Mouse (Mus musculus) kidney, embryonic 16.5 days (tissue): Measurements from ENCODE around the gene Olfr229. TPM values are rescaled to one million over a fixed set of nuclear protein-coding genes. Genes with fewer than 3 reads are reported as not detected.
"Not testable (repeated sequence)": the region's sequence is repeated elsewhere in the genome, so short reads cannot be mapped to it uniquely, and the experiment has no call there.

Experiments
- ATAC-seq: fragments of 200-750 bp; cut with Nextera tagmentation; 2 replicates; pipeline ENCODE4 v1.8.0; 2017; ENCODE audit warnings: moderate TSS enrichment; ENCODE audit not compliant: low FRiP score, low TSS enrichment
- H3K27ac ChIP-seq: fragments of 300-500 bp; sonication (generic); 2 replicates; pipeline ENCODE4 v1.5.1; 2014; ENCODE audit warnings: low read length
- H3K27me3 ChIP-seq: fragments of 300-500 bp; sonication (generic); 2 replicates; pipeline ENCODE4 v1.6.1; 2014; ENCODE audit warnings: low read length, control low read depth, mixed read lengths; ENCODE audit not compliant: insufficient read depth
- H3K36me3 ChIP-seq: fragments of 300-500 bp; sonication (generic); 2 replicates; pipeline ENCODE4 v1.6.1; 2014; ENCODE audit warnings: low read length, control low read depth, mixed read lengths; ENCODE audit not compliant: insufficient read depth
- H3K4me1 ChIP-seq: fragments of 300-500 bp; sonication (generic); 2 replicates; pipeline ENCODE4 v1.6.1; 2014; ENCODE audit warnings: low read length, control low read depth, mixed read lengths; ENCODE audit not compliant: insufficient read depth
- H3K4me2 ChIP-seq: fragments of 300-500 bp; sonication (generic); replicated peaks from 2 replicates; pipeline ENCODE4 v1.6.1; 2014; ENCODE audit warnings: low read depth, low read length
- H3K4me3 ChIP-seq: fragments of 300-500 bp; sonication (generic); 2 replicates; pipeline ENCODE4 v1.5.1; 2014; ENCODE audit warnings: mild to moderate bottlenecking, low read length
- H3K9ac ChIP-seq: fragments of 300-500 bp; sonication (generic); replicated peaks from 2 replicates; pipeline ENCODE4 v1.6.1; 2014; ENCODE audit warnings: low read length
- H3K9me3 ChIP-seq: fragments of 300-500 bp; sonication (generic); 2 replicates; pipeline ENCODE4 v1.6.1; 2016; ENCODE audit warnings: low read length, control low read depth
- WGBS: fragments of 180-500 bp; shearing (Covaris S2); extraction: QIAGEN DNeasy Blood & Tissue Kit; methylation state at CpG from one replicate; pipeline ENCODE4 v1.1.7; 2014; 5-methylcytosine and 5-hydroxymethylcytosine counted together
- polyA plus RNA-seq: library from polyadenylated mRNA; unstranded; fragments of >200 nt; fragmentation: Nextera tagmentation; extraction: Ambion mirVana; gene quantifications from 2 replicates; pipeline ENCODE4 v1.2.1, GENCODE M21; 2015

Gene Olfr229
- polyA plus RNA-seq, 1 experiment from 2014 or later = not detected

- H3K9ac ChIP-seq = no peak within 1 kb of the TSS
- no peak for ATAC-seq
- whole genome bisulfite sequencing = 81% methylated on average over 1 of the region's 1 CpGs
- no peaks in the 10 kb centered on the region for H3K36me3 ChIP-seq
- no peaks in the 10 kb centered on the region for H3K27me3 ChIP-seq
- H3K9me3 ChIP-seq = no peaks in the 10 kb centered on the region
- H3K27ac ChIP-seq = no peak within 1 kb of the TSS
- H3K4me1 ChIP-seq = no peaks in the 10 kb centered on the region
- H3K4me2 ChIP-seq = no peak within 1 kb of the TSS
- no peak within 1 kb of the TSS for H3K4me3 ChIP-seq
Observed at GRCm38 (mm10) chr9:39951946-39952345, 44.8 kb downstream of the Olfr229 start, which contains the start of gene Olfr975. Gene Olfr975, minus strand, starts transcription at chr9:39952046.

DNA sequence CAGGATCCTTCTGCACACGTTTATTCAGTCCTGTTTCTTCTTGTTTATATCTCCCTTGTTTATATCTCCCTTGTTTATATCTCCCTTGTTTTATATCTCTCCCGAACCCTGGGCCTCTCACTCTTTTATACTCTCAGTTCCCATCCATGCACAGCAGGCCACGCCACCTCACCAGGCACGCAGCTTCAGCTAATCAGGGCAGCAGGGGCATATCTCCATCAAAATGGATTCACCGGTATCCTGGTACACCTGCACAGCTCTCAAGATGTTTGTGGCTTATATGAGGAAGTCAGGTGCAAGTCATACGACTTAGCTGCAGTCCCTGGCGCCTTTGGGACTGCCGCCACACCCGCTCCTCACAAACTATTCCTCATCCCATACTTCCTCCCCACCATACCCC lies 53.9 kb downstream of the Olfr229 start, which contains the start of gene Olfr976:
Gene Olfr976 (minus strand): TSS at position 101 of the 400 bp plus-strand sequence.
- 85% methylated on average over 5 of the region's 9 CpGs for WGBS
- not testable (repeated sequence) for ATAC-seq, H3K4me3 ChIP-seq

More for the DNA sequence above, 53.9 kb downstream of the Olfr229 start, which contains the start of gene Olfr976:
- H3K4me1 ChIP-seq, H3K9ac ChIP-seq, H3K9me3 ChIP-seq, H3K27ac ChIP-seq, H3K36me3 ChIP-seq, H3K27me3 ChIP-seq, H3K4me2 ChIP-seq: not testable (repeated sequence)

Other genes starting within 250 kb of the Olfr229 start
- gene Olfr963, start 240.1 kb upstream of the Olfr229 start, polyA plus RNA-seq = not detected in 2 replicates
- not detected in 2 replicates for gene Olfr149, start 200.2 kb upstream of the Olfr229 start, polyA plus RNA-seq
- gene Olfr965, start 196.0 kb upstream of the Olfr229 start, polyA plus RNA-seq = not detected in 2 replicates
- gene Olfr150, start 176.4 kb upstream of the Olfr229 start, polyA plus RNA-seq = not detected in 2 replicates
- gene Olfr967, start 161.1 kb upstream of the Olfr229 start, polyA plus RNA-seq = not detected in 2 replicates
- not detected in 2 replicates for gene Olfr968, start 124.1 kb upstream of the Olfr229 start, polyA plus RNA-seq
- not detected in 2 replicates for gene Olfr969, start 116.4 kb upstream of the Olfr229 start, polyA plus RNA-seq
- not detected in 2 replicates for gene Olfr970, start 98.5 kb upstream of the Olfr229 start, polyA plus RNA-seq
- gene Olfr971, start 70.5 kb upstream of the Olfr229 start, polyA plus RNA-seq = not detected in 2 replicates
- gene Olfr972, start 40.9 kb upstream of the Olfr229 start, polyA plus RNA-seq = not detected in 2 replicates
- gene Olfr974, start 30.2 kb downstream of the Olfr229 start, polyA plus RNA-seq = not detected in 2 replicates
- gene Olfr975, start 44.7 kb downstream of the Olfr229 start, polyA plus RNA-seq = not detected in 2 replicates
- gene Olfr976, start 53.8 kb downstream of the Olfr229 start, polyA plus RNA-seq = not detected in 2 replicates
- gene Olfr978, start 84.8 kb downstream of the Olfr229 start, polyA plus RNA-seq = not detected in 2 replicates
- not detected in 2 replicates for gene Olfr979, start 96.1 kb downstream of the Olfr229 start, polyA plus RNA-seq
- gene Olfr980, start 102.2 kb downstream of the Olfr229 start, polyA plus RNA-seq = not detected in 2 replicates
- not detected in 2 replicates for gene Olfr981, start 114.1 kb downstream of the Olfr229 start, polyA plus RNA-seq
- not detected in 2 replicates for gene Olfr982, start 166.5 kb downstream of the Olfr229 start, polyA plus RNA-seq
- gene Olfr983, start 186.3 kb downstream of the Olfr229 start, polyA plus RNA-seq = not detected in 2 replicates
- not detected in 2 replicates for gene Olfr984, start 206.9 kb downstream of the Olfr229 start, polyA plus RNA-seq
- gene Olfr985, start 222.8 kb downstream of the Olfr229 start, polyA plus RNA-seq = not detected in 2 replicates
- gene Tmem225, start 240.8 kb downstream of the Olfr229 start, polyA plus RNA-seq = not detected in 2 replicates